Mouse (Mus musculus) heart, embryonic 16.5 days (tissue): ENCODE results near the gene Adat1. TPM values are rescaled to one million over a fixed set of nuclear protein-coding genes. Genes with fewer than 3 reads are reported as not detected.
A peak's percentile ranks its signal among the peaks of the same experiment; 100 is the strongest.

Experiments
- ATAC-seq: fragments of 200-750 bp; cut with Nextera tagmentation; replicated peaks from 2 replicates; pipeline ENCODE4 v1.8.0; 2017; ENCODE audit warnings: moderate number of reproducible peaks; ENCODE audit not compliant: insufficient read depth, low FRiP score; ENCODE audit errors: extremely low read depth
- H3K27ac ChIP-seq: fragments of 300-500 bp; sonication (generic); 2 replicates; pipeline ENCODE4 v1.5.1; 2014; ENCODE audit warnings: mild to moderate bottlenecking, low read length, control low read depth, moderate library complexity
- H3K27me3 ChIP-seq: fragments of 300-500 bp; sonication (generic); 2 replicates; pipeline ENCODE4 v1.6.1; 2014; ENCODE audit warnings: low read length, mixed read lengths; ENCODE audit not compliant: control insufficient read depth, insufficient read depth
- H3K36me3 ChIP-seq: fragments of 300-500 bp; sonication (generic); 2 replicates; pipeline ENCODE4 v1.6.1; 2014; ENCODE audit not compliant: control insufficient read depth, insufficient read depth
- H3K4me1 ChIP-seq: fragments of 300-500 bp; sonication (generic); 2 replicates; pipeline ENCODE4 v1.6.1; 2014; ENCODE audit warnings: low read length, mixed read lengths; ENCODE audit not compliant: control insufficient read depth, insufficient read depth
- H3K4me2 ChIP-seq: fragments of 300-500 bp; sonication (generic); 2 replicates; pipeline ENCODE4 v1.6.1; 2014; ENCODE audit warnings: low read depth, mild to moderate bottlenecking, control low read depth, low read length
- H3K4me3 ChIP-seq: fragments of 300-500 bp; sonication (generic); 2 replicates; pipeline ENCODE4 v1.5.1; 2014; ENCODE audit warnings: mild to moderate bottlenecking, control low read depth, low read length
- H3K9ac ChIP-seq: fragments of 300-500 bp; sonication (generic); 2 replicates; pipeline ENCODE4 v1.6.1; 2014; ENCODE audit warnings: low read length, control low read depth
- H3K9me3 ChIP-seq: fragments of 300-500 bp; sonication (generic); replicated peaks from 2 replicates; pipeline ENCODE4 v1.6.1; 2016; ENCODE audit warnings: low read length; ENCODE audit not compliant: control insufficient read depth
- WGBS: fragments of 180-500 bp; shearing (Covaris S2); extraction: QIAGEN DNeasy Blood & Tissue Kit; methylation state at CpG from one replicate; pipeline ENCODE4 v1.1.7; 2014; 5-methylcytosine and 5-hydroxymethylcytosine counted together
- polyA plus RNA-seq: library from polyadenylated mRNA; unstranded; fragments of >200 nt; fragmentation: Nextera tagmentation; extraction: Ambion mirVana; gene quantifications from 2 replicates; pipeline ENCODE4 v1.2.1, GENCODE M21; 2015

Gene Adat1
- polyA plus RNA-seq, 1 experiment from 2014 or later = 5.6 TPM

DNA sequence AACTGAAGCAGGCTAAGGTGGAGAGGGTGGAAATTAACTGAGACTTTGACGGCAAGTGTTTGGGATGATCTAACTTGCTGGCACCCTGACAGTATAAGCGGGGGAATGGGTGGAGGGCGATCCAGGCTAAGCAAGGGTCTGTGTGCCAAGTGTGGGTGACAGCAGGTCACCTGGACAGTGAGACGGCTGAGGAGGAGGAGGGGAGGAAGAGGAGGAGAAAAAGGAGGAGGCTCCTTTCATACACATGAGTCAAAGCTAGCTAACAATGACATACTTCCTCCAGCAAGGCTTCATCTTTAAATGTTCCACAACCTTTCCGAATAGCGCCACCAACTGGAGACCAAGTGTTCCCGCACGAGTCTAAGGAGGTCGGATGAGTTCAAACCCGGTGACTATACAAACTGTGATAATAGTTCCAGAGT, 68.7 kb downstream of the Adat1 start:
- no peak; the same call in 1 of the 2 replicates for ATAC-seq
- H3K4me2 ChIP-seq = peak overlapping the region; percentile 47
- H3K4me3 ChIP-seq = no peak overlapping the region
- peaks cover 3% of the 10 kb centered on the region; the same call in 1 of the 2 replicates for H3K9me3 ChIP-seq
- H3K4me1 ChIP-seq = 0 out of 2 replicates have a peak, but pooled peaks cover 2% of the 10 kb centered on the region
- no peak overlapping the region for H3K27ac ChIP-seq
- no peak overlapping the region for H3K9ac ChIP-seq
- no peaks in the 10 kb centered on the region for H3K36me3 ChIP-seq
- no peaks in the 10 kb centered on the region for H3K27me3 ChIP-seq
- 25% methylated on average over 10 of the region's 10 CpGs for WGBS

DNA sequence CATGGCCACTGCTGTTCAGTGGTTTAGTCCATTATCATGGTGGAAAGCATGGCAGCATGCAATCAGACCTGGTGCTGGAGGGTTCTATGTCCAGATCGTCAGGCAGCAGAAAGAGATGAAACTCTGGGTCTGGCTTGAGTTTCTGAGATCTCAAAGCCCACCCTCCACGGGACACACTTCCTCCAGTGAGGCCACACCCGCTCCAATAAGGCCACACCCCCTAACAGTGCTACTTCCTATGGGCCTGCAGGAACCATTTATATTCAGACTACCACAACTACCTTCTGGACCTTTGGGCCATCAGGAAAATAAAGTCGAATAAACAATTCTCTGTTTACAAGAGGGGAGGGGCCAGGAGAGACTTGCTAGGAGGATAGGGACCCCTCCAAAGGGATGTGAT, 71.1 kb downstream of the Adat1 start:
- Histone ChIP-seq H3K4me2 (no peak overlapping the region), H3K9me3 (peaks cover 3% of the 10 kb centered on the region; the same call in 1 of the 2 replicates), H3K4me1 (0 out of 2 replicates have a peak, but pooled peaks cover 2% of the 10 kb centered on the region), H3K4me3 (no peak overlapping the region), H3K27ac (no peak overlapping the region), H3K27me3 (no peaks in the 10 kb centered on the region), H3K36me3 (no peaks in the 10 kb centered on the region), H3K9ac (no peak overlapping the region)
- no peak for ATAC-seq
- WGBS = 70% methylated on average over 4 of the region's 4 CpGs

DNA sequence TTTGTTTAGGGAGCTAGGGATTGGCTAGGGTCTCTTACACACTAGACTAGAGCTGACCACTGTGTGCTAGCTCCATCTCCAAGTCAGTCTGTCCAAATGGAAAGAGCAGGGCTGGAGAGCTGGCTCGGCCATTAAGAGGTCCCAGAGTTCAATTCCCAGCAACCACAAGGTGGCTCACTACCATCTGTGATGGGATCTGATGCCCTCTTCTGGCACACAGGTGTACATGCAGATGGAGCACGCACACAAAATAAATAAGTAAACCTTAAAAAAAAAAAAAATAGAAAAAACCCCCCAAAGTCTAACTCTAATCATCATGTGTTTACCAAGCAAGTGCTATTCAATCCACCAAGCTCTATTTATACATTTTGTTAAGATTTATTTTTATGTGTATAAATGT, 72.4 kb downstream of the Adat1 start:
- H3K4me3 ChIP-seq = no peak overlapping the region
- no peaks in the 10 kb centered on the region for H3K36me3 ChIP-seq
- peaks cover 3% of the 10 kb centered on the region; the same call in 1 of the 2 replicates for H3K9me3 ChIP-seq
- H3K9ac ChIP-seq = no peak overlapping the region
- H3K4me1 ChIP-seq = no peaks in the 10 kb centered on the region
- H3K4me2 ChIP-seq = no peak overlapping the region
- ATAC-seq = no peak
- WGBS = 82% methylated on average over 2 of the region's 2 CpGs
- no peaks in the 10 kb centered on the region for H3K27me3 ChIP-seq
- no peak overlapping the region for H3K27ac ChIP-seq

Other genes with a start within 250 kb of the Adat1 start
- 39.8 and 46.7 TPM in 2 replicates for gene Bcar1, start 248.5 kb downstream of the Adat1 start, polyA plus RNA-seq
- gene Cfdp1, start 138.0 kb downstream of the Adat1 start, polyA plus RNA-seq = 114 and 123 TPM in 2 replicates
- gene Tmem170, start 115.6 kb downstream of the Adat1 start, polyA plus RNA-seq = 3.4 and 3.8 TPM in 2 replicates
- 0.41 and 1.4 TPM in 2 replicates for gene Chst5, start 81.9 kb downstream of the Adat1 start, polyA plus RNA-seq
- 4.4 and 4.7 TPM in 2 replicates for gene Tmem231, start 58.4 kb downstream of the Adat1 start, polyA plus RNA-seq
- 198 and 211 TPM in 2 replicates for gene Gabarapl2, start 51.6 kb downstream of the Adat1 start, polyA plus RNA-seq
- gene Kars, start 19.0 kb upstream of the Adat1 start, polyA plus RNA-seq = 129 and 139 TPM in 2 replicates
- 17.7 and 19.2 TPM in 2 replicates for gene Terf2ip, start 19.1 kb upstream of the Adat1 start, polyA plus RNA-seq
- gene Gm6793, start 22.7 kb upstream of the Adat1 start, polyA plus RNA-seq = 0.20 and 0.60 TPM in 2 replicates